Mouse (Mus musculus): ENCODE results near the gene St6galnac3.

GRCm38 (mm10) chr3:153710545-153710944, 14.4 kb downstream of the St6galnac3 start:
- no peak for TF ChIP-seq CTCF (IDR thresholded peaks at IDR 0.05; ENCODE audit: low read depth)
- TF ChIP-seq EP300 (optimal IDR thresholded peaks at IDR 0.05), result no peak
